Mouse (Mus musculus): ENCODE data around the gene Galnt16.

DNA sequence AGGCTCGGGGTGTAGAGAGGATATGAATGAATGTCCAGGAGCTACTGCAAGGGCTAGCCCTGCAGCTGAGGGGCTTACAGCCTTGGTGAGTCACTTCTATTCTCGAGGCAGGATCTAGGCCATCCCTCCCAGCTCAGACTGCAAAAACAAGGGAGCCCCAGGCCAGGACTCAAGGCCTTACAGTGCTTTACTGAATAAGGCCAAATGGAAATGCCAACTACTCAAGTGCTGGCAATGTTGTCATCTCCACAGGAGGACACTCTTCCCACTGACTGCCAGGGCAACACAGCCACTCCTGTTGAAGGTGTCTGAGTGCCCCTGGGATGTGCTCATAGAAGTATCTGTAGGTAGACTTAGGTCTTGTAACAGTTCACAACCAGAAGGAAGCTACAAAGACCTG, 8.4 kb downstream of the Galnt16 start:
- no peak for TF ChIP-seq POLR2A (IDR thresholded peaks at IDR 0.05; ENCODE audit: low read depth, low read length)
- no peak for TF ChIP-seq CTCF (IDR thresholded peaks at IDR 0.05; ENCODE audit: extremely low read depth, insufficient read depth, insufficient read length, insufficient replicate concordance)

Measured in spleen, adult 2 months (tissue).